Mouse (Mus musculus) C2C12 (cell line): ENCODE data around the gene F2rl2. TPM values are rescaled to one million over a fixed set of nuclear protein-coding genes. Genes with fewer than 3 reads are reported as not detected.

Experiments used
- H3K27me3 ChIP-seq: one replicate; pipeline ENCODE4 v1.6.1; 2011; ENCODE audit not compliant: control insufficient read depth, insufficient read depth, insufficient read length
- H3K36me3 ChIP-seq: one replicate; pipeline ENCODE4 v1.6.1; 2011; ENCODE audit not compliant: control insufficient read depth, insufficient read depth
- H3K4me3 ChIP-seq: one replicate; pipeline ENCODE4 v1.5.1; 2011; ENCODE audit warnings: mild to moderate bottlenecking, control low read depth; ENCODE audit not compliant: poor library complexity, insufficient read depth, severe bottlenecking
- H3K79me2 ChIP-seq: one replicate; pipeline ENCODE4 v1.6.1; 2011; ENCODE audit not compliant: control insufficient read depth, insufficient read depth
- H3K79me3 ChIP-seq: one replicate; pipeline ENCODE4 v1.6.1; 2011; ENCODE audit warnings: low read depth, control low read depth
- H3ac ChIP-seq: one replicate; pipeline ENCODE3; 2011; ENCODE audit warnings: low read depth; ENCODE audit not compliant: control insufficient read depth, insufficient read length
- CEBPB ChIP-seq: IDR thresholded peaks from one replicate; pipeline ENCODE4 v1.6.1; 2011; ENCODE audit warnings: low read depth, mild to moderate bottlenecking, control low read depth, moderate library complexity
- CTCF ChIP-seq: IDR thresholded peaks from one replicate; pipeline ENCODE4 v1.5.1; 2011; ENCODE audit not compliant: control insufficient read depth, insufficient read depth, insufficient read length
- FOSL1 ChIP-seq: IDR thresholded peaks from one replicate; pipeline ENCODE4 v1.8.0; 2011; ENCODE audit warnings: mild to moderate bottlenecking, low read length; ENCODE audit not compliant: poor library complexity, insufficient read depth, severe bottlenecking
- MAX ChIP-seq: IDR thresholded peaks from one replicate; pipeline ENCODE4 v1.6.1; 2011; ENCODE audit warnings: mild to moderate bottlenecking, control low read depth
- MYOD1 ChIP-seq: IDR thresholded peaks from one replicate; pipeline ENCODE4 v1.6.1; 2011; ENCODE audit warnings: low read depth; ENCODE audit not compliant: control insufficient read depth, insufficient read length
- MYOG ChIP-seq: IDR thresholded peaks from one replicate; pipeline ENCODE4 v1.6.1; 2011; ENCODE audit not compliant: control insufficient read depth, insufficient read length; ENCODE audit errors: extremely low read depth
- USF1 ChIP-seq: IDR thresholded peaks from one replicate; pipeline ENCODE4 v1.6.1; 2011; ENCODE audit warnings: low read depth, mild to moderate bottlenecking, control low read depth, moderate library complexity
- long read RNA-seq, 2 experiments: library from polyadenylated mRNA; unstranded; transcript quantifications; one replicate each; pipeline ENCODE4 v2.0.0; 2019 to 2020
- polyA plus RNA-seq: library from polyadenylated mRNA; unstranded; fragments of >200 nt; fragmentation: generic; extraction: Trizol; gene quantifications from one replicate; pipeline ENCODE4 v1.2.1, GENCODE M21; 2012; ENCODE audit warnings: missing spikeins

Gene F2rl2
- 0.50 TPM for polyA plus RNA-seq
- long read RNA-seq, experiment 1: 0 reads
- long read RNA-seq, experiment 2, partial matches to known transcripts: 0 of 3 reads
- long read RNA-seq, experiment 2, other reads (novel, unspliced or antisense): 1 of 3 reads

DNA sequence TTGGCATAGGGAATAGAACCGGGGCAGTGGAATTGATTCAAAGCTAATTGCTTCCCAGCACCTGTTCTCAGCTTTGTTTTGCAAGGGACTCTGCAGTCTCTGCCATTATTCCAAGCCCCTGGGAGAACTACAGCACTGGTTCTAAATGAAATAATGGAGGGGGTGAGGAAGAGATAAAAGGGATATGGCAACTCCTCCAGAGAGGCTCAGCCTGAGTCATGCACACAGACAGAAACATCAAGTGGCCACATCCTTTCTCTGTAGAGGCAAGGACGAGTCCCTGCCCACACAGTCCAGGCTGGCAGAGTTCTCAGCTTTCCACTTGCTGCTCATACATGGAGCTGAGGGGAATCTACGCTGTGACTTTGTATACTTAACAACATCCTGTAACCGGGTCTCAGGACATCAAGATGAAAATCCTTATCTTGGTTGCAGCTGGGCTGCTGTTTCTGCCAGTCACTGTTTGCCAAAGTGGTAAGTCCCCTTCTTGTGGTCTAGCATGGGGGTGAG, at the start of gene F2rl2:
Gene F2rl2 (plus strand): TSS at position 200 of the 510 bp plus-strand sequence.
- no peak within 1 kb of the TSS for H3K4me3 ChIP-seq
- no peaks in the 10 kb centered on the region for H3K79me3 ChIP-seq
- no peaks in the 10 kb centered on the region for H3K36me3 ChIP-seq
- peak; percentile 73 for TF ChIP-seq MYOD1
- TF ChIP-seq CEBPB: no peak
- H3K79me2 ChIP-seq: no peaks in the 10 kb centered on the region
- H3K27me3 ChIP-seq: no peaks in the 10 kb centered on the region
- no peak within 1 kb of the TSS for H3ac ChIP-seq

DNA sequence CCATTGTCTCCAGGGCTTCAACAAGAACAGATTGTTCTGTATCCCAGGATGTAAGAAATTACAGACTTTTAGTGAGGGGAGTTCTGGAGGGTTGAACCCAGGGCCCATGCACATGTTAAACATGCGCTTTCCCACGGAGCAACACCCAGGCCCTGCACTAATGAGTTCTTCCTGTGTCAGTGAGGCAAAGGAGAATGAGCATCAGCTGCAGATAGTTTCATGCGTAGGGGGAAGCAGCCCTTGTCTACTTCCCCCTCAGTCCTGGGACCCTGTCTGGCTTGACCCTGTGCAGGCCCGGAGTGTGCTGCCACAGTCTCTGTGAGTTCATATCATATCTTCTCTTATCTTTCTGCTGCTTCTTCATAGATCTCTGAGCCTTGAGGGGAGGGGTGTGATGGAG, 49.4 kb upstream of the F2rl2 start:
- Histone ChIP-seq H3K36me3 (no peaks in the 10 kb centered on the region), H3K79me2 (no peaks in the 10 kb centered on the region), H3ac (no peak overlapping the region), H3K27me3 (no peaks in the 10 kb centered on the region), H3K79me3 (no peaks in the 10 kb centered on the region), H3K4me3 (no peak overlapping the region)
- TF ChIP-seq FOSL1: no peak
- TF ChIP-seq MAX: no peak
- no peak for TF ChIP-seq CTCF
- no peak for TF ChIP-seq USF1
- TF ChIP-seq CEBPB: no peak
- no peak for TF ChIP-seq MYOD1
- no peak for TF ChIP-seq MYOG

DNA sequence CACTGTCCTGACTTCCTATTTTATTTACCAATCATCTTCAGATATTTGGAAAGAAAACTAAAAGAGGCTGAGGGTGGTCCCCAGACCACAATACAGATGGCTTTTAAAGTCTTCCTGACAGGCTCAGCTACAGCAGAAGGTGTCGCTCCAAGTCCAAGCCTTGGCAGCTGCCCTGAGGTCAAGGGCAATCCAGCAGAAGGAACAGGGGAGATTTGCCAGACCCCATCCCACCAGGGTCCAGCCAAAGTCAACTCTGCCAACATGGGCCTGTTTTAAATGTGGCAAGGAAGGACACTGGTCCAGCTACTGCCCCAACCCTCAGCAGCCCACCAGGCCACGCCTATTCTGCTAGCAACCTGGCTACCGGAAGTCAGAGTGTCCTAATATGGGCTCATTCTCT, 46.7 kb upstream of the F2rl2 start:
- Histone ChIP-seq H3K79me3 (no peaks in the 10 kb centered on the region), H3K79me2 (no peaks in the 10 kb centered on the region)
- TF ChIP-seq CEBPB: no peak

DNA sequence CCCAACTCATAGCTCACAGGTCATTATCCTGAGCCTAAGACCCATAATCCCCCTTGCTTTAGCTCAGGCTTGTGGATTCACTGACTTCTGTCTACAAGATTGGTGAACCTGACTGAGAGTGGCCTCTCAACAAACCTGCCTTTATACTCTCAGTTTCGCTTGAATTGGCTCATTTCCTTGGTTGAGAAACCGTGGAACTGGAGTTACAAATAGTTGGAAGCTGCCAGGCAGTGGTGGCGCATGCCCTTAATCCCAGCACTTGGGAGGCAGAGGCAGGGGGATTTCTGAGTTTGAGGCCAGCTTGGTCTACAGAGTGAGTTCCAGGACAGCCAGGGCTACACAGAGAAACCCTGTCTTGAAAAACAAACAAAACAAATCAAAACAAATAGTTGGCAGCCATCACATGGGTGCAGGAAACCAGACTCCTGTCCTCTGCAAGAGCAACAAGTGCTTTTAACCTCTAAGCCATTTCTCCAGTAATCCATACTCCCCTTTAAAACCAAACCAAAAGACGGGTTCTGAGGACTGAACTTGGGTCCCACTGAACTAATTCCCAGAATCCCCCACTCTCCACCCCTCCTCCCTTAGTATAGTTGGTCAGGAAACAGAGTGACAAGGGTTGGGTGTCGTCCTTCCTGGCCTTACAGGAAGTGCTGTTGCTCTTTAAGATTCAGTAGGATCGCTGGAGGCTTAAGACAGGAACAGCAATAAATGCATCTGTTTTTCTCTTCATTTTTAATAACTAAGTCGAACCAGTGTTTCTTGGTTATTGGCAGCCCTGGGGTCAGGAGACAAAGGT, 44.6 kb upstream of the F2rl2 start:
- Histone ChIP-seq H3K79me2 (no peaks in the 10 kb centered on the region), H3ac (no peak overlapping the region), H3K27me3 (no peaks in the 10 kb centered on the region), H3K79me3 (no peaks in the 10 kb centered on the region), H3K4me3 (no peak overlapping the region), H3K36me3 (no peaks in the 10 kb centered on the region)
- TF ChIP-seq MYOG (no peak), CTCF (no peak), FOSL1 (no peak), MYOD1 (no peak), USF1 (no peak), CEBPB (no peak), MAX (no peak)

More for the DNA sequence above, 46.7 kb upstream of the F2rl2 start:
- Histone ChIP-seq H3K36me3 (no peaks in the 10 kb centered on the region), H3K27me3 (no peaks in the 10 kb centered on the region), H3ac (no peak overlapping the region), H3K4me3 (no peak overlapping the region)

DNA sequence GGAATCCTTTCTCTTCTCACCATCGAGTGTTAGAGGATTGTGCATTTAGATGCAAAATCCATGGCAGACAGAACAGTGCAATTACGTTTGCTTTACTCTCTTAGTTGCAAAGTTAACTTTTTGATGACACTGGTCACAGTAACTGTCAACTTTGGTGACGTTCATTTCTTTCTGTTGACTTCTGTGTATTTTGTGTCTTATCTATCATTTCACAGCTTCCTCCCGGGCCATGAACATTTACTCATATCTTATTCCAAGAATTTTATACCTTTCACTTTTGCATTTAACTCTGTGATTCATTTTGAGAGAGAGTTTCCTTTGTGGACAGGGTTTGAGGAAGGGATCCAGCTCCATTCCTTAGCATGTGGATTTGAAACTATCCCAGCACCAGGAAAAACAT, 43.0 kb upstream of the F2rl2 start:
- no peak for TF ChIP-seq MYOG
- TF ChIP-seq MYOD1: no peak
- TF ChIP-seq CEBPB: no peak
- TF ChIP-seq MAX: no peak
- no peak for TF ChIP-seq USF1
- no peak for TF ChIP-seq FOSL1
- no peak for TF ChIP-seq CTCF
- no peaks in the 10 kb centered on the region for H3K79me3 ChIP-seq
- H3K79me2 ChIP-seq: no peaks in the 10 kb centered on the region
- H3ac ChIP-seq: no peak overlapping the region
- no peaks in the 10 kb centered on the region for H3K36me3 ChIP-seq
- no peak overlapping the region for H3K4me3 ChIP-seq
- no peaks in the 10 kb centered on the region for H3K27me3 ChIP-seq

DNA sequence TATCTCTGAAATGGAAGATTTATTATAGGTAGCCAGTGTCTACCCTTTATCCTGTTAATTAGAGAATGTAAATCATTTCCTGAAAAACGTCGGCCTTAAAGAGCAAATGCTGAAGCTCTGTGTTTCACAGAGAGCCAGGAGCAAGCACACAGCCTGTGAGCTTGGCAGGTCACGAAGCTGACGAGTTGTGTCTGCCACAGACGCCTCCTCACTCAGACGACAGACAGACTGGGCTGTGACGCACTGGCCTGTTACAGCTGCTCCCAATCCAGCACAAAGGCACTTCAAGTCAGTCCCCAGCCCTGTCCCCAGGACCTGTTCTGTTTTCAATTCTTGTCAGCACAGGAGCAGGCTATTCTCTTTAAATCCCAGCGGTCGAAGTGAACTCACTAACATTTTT, 41.4 kb upstream of the F2rl2 start:
- Histone ChIP-seq H3K79me3 (no peaks in the 10 kb centered on the region), H3ac (no peak overlapping the region), H3K4me3 (no peak overlapping the region), H3K27me3 (no peaks in the 10 kb centered on the region), H3K79me2 (no peaks in the 10 kb centered on the region), H3K36me3 (no peaks in the 10 kb centered on the region)
- TF ChIP-seq FOSL1: no peak
- TF ChIP-seq CTCF: no peak
- TF ChIP-seq MYOD1: no peak
- TF ChIP-seq USF1: no peak
- TF ChIP-seq MYOG: no peak
- TF ChIP-seq MAX: no peak
- no peak for TF ChIP-seq CEBPB
